Mouse (Mus musculus) spleen, embryonic (tissue): ENCODE data around the gene Tnnc2.

Experiments
- CTCF ChIA-PET: fragments of 350-600 bp; sonication (Branson Sonifier 250); formaldehyde crosslinking; loops from one replicate; lab custom pipeline; 2022; lab: Charles Lee

Gene Tnnc2

GRCm38 (mm10) chr2:164745843-164746479, 33.8 kb downstream of the Tnnc2 start, which contains the start of the genes Wfdc3 and Dnttip1:
TSS of gene Wfdc3 (minus strand) at chr2:164745931.
TSS of gene Dnttip1 (plus strand) at chr2:164745983.
- CTCF ChIA-PET: interaction anchor here (0.8 kb wide), 1 partner anchor 15 kb away, joined by 4 read pairs; no protein-coding TSS in a partner anchor

DNA sequence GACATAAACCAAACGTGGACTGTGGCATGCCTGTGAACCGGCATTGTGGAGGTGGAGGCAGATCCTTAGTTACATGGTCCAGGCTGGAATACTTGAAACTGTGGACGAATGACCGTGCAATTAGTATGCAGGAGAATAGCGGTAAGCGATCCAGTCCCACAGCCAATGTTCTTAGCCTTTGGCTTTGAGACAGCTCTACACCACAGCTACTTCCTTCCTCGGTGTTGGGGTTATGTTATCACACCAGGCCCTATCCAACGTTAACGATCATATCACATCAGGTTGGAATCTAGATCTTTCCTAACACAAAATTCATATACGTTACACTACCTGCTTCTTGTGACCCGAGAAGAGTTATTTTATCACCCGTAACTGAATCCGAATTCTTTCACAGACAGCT, 34.8 kb downstream of the Tnnc2 start:
- CTCF ChIA-PET: interaction anchor here (0.5 kb wide), 1 partner anchor 49 kb away, joined by 3 read pairs; no protein-coding TSS in a partner anchor

DNA sequence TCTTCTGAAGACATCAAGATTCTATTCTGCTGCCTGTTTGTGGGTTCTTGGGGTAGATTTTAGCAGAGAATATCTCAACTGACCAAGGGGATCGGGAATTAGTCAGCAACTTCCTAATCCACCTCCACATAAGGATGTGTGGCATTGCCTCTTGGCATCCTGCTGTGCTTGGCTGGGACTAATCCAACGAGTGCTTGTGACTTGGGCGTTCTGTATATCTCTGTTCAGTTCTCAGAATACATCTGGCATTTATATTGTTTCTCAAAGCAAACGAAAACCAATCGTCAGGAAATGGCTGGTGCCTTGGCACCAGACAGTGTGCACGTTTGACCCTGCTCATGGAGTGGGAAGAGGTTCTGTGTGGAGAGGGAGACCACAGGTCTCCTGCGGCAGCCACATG, 39.9 kb downstream of the Tnnc2 start:
- CTCF ChIA-PET: no interaction called here

GRCm38 (mm10) chr2:164737377-164738090, 42.2 kb downstream of the Tnnc2 start:
- CTCF ChIA-PET: interaction anchor here (0.5 kb wide), 1 partner anchor 31 kb away, joined by 4 read pairs; no protein-coding TSS in a partner anchor

- CTCF ChIA-PET: no interaction called here
These were observed 44.3 kb downstream of the Tnnc2 start for GRCm38 (mm10) chr2:164735446-164735845.

DNA sequence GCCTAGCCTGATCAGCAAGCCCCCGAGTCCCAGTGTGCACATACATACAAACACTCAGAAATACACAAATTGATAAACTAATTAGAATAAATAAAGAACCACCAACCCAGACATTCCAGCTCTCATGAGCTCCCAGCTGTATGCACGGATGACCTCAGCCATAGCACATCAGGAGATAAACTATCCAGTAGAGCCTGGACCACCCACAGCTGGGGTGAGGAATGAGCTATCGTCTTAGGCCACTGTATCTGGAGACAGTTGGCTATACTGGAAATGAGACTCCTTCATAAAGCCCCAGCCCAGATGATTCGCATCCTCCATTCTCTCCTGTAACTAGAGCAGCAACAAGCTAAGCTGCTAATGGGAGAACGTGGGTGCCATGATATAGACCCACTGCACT, 44.9 kb downstream of the Tnnc2 start:
- CTCF ChIA-PET: no interaction called here

DNA sequence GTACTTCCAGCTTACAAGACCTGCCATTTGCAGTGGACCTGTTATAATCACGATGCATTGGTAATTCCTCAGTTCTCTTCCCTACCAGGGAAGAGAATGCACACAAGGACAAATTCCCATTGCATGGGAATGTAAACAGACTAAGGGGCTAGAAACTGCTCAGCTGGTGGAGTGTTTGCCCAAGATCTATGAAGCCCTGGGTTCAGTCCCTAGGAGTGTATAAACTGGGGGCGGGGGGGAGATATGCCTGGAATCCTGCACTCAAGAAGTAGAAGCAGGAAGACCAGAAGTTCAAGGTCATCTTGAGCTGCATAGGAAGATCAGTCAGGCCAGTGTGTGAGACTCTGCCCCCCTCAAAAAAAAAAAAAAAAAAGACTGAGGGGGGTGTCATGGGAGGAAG, 46.5 kb downstream of the Tnnc2 start:
- CTCF ChIA-PET: no interaction called here

- CTCF ChIA-PET: no interaction called here
These were observed 48.0 kb downstream of the Tnnc2 start for GRCm38 (mm10) chr2:164731719-164732118.
